In the genomic region with DNA sequence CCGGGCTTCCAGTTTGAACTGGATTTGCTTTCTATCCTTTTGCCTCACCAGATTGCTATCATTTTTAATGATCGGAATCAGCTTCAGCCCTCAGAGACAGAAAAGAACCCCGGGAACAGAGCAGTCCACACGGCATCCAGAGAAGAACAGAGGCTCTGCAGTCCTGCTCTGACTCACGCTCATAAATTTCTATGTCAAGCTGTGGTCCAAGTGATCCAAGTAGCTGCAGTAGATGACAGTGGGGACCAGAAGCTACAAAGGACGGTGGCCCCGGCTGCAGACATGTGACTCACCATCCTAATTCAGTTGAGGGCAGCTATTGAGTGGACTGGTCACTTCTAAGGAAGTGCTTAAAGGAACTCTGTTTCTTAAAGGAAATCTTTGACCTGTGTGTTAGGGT, we compare ENCODE assay signal across 24 mouse cellular contexts. TPM values are rescaled to one million over a fixed set of nuclear protein-coding genes. Genes with fewer than 3 reads are reported as not detected.
DNase-seq lines count a peak whose midpoint lies in the region; ATAC-seq and TF ChIP-seq lines count a peak whose summit lies in the region.
"Had no signal": no experiment of that assay in that cellular context is flagged by ENCODE, and none has a peak within 500 bp of the region (broad histone marks: within the 10 kb centered on the region; RNA-seq: fewer than 3 reads in every experiment).

No protein-coding gene starts in this region.

- H3ac ChIP-seq in myocyte (ENCODE audit: control insufficient read depth, insufficient read length), result no peak overlapping the region

- TF ChIP-seq CTCF in MEL (IDR thresholded peaks at IDR 0.05 in 2 of 3, conservative IDR thresholded peaks at IDR 0.05 in 1 of 3; ENCODE audit: control insufficient read depth in 1 of 3, insufficient read depth in 1 of 3, low read depth in 2 of 3, low read length in 3 of 3, poor library complexity in 1 of 3, severe bottlenecking in 1 of 3), result no peak

- DNase-seq in liver, result no peak
- no peak for DNase-seq in MEL (ENCODE audit: low read depth, low spot score)
- DNase-seq in adrenal gland, postnatal 10 days, result peak; percentile 14
- no peak for DNase-seq in layer of hippocampus, adult 11-12 months (ENCODE audit: low spot score)
- no peak for DNase-seq in right cerebral cortex, postnatal 14 days
- DNase-seq: cerebellum, adult 8-10 months; heart, adult 18-20 months; heart, postnatal 10 days; kidney, postnatal 4 days; layer of hippocampus, adult 9-11 months; lung, postnatal 4 days had no signal

- H3K4me1 ChIP-seq in liver, embryonic 15.5 days (replicated peaks), result peaks cover 51% of the 10 kb centered on the region
- H3K4me1 ChIP-seq in MEL (ENCODE audit: control insufficient read depth in 1 of 2, insufficient read depth in 2 of 2, low read length in 2 of 2), result peaks cover 24 to 30% of the 10 kb centered on the region in 2 experiments
- H3K4me1 ChIP-seq: embryonic facial prominence, embryonic 12.5 days; forebrain, embryonic 12.5 days; hindbrain, embryonic 12.5 days; limb, embryonic 13.5 days; midbrain, embryonic 15.5 days had no signal

- H3K36me3 ChIP-seq in liver, embryonic 15.5 days (replicated peaks), result no peaks in the 10 kb centered on the region
- H3K36me3 ChIP-seq in MEL (ENCODE audit: control insufficient read depth in 1 of 2, insufficient read depth in 2 of 2, low read length in 2 of 2) (peaks cover 0 to 31% of the 10 kb centered on the region in 2 experiments; a peak in 2 of 4 replicates), myocyte (ENCODE audit: control insufficient read depth, insufficient read depth) (no peaks in the 10 kb centered on the region)
- H3K36me3 ChIP-seq: embryonic facial prominence, embryonic 12.5 days; forebrain, embryonic 12.5 days; heart, embryonic 12.5 days; hindbrain, embryonic 12.5 days; kidney, embryonic 15.5 days; limb, embryonic 13.5 days; midbrain, embryonic 15.5 days had no signal

- TF ChIP-seq RAD21 in MEL (IDR thresholded peaks at IDR 0.05; ENCODE audit: low read depth, low read length), result no peak

- WGBS in liver, embryonic 15.5 days (ENCODE audit: insufficient replicate concordance), result 35% methylated on average over 7 of the region's 7 CpGs

- H3K9me3 ChIP-seq in liver, embryonic 15.5 days (replicated peaks), result no peaks in the 10 kb centered on the region
- no peaks in the 10 kb centered on the region for H3K9me3 ChIP-seq in MEL (replicated peaks; ENCODE audit: insufficient read depth, low read length)
- H3K9me3 ChIP-seq: embryonic facial prominence, embryonic 12.5 days; forebrain, embryonic 12.5 days; heart, embryonic 12.5 days; hindbrain, embryonic 12.5 days; midbrain, embryonic 15.5 days had no signal

- no peak for TF ChIP-seq POLR2A in MEL (IDR thresholded peaks at IDR 0.05; ENCODE audit: control insufficient read depth in 1 of 2, insufficient read depth in 1 of 2, low read depth in 1 of 2, low read length in 2 of 2, poor library complexity in 1 of 2)
- TF ChIP-seq POLR2A in myocyte (IDR thresholded peaks at IDR 0.05; ENCODE audit: insufficient read length, low read depth), result no peak

- no peaks in the 10 kb centered on the region for H3K27me3 ChIP-seq in liver, embryonic 15.5 days
- no peaks in the 10 kb centered on the region for H3K27me3 ChIP-seq in MEL (ENCODE audit: control insufficient read depth in 1 of 2, insufficient read depth in 2 of 2, low read length in 2 of 2)
- H3K27me3 ChIP-seq in myocyte (ENCODE audit: control insufficient read depth, insufficient read depth, insufficient read length), result no peaks in the 10 kb centered on the region
- H3K27me3 ChIP-seq: embryonic facial prominence, embryonic 12.5 days; forebrain, embryonic 12.5 days; hindbrain, embryonic 12.5 days; kidney, embryonic 15.5 days; midbrain, embryonic 15.5 days had no signal

- no peak for ATAC-seq in liver, embryonic 15.5 days (ENCODE audit: insufficient read depth)
- ATAC-seq: activated CD4-positive, CD25-positive, alpha-beta regulatory T cell, adult 4 months; CD4-positive, CD25-positive, alpha-beta regulatory T cell, adult 4 months; intestine, postnatal 0 days; midbrain, embryonic 15.5 days had no signal

- no peak overlapping the region for H3K9ac ChIP-seq in liver, embryonic 15.5 days
- H3K9ac ChIP-seq in MEL (ENCODE audit: control insufficient read depth, low read depth, low read length, poor library complexity, severe bottlenecking), result no peak overlapping the region
- H3K9ac ChIP-seq: embryonic facial prominence, embryonic 12.5 days; forebrain, embryonic 12.5 days; heart, embryonic 12.5 days; hindbrain, embryonic 12.5 days; kidney, embryonic 15.5 days; limb, embryonic 13.5 days; liver, embryonic 14.5 days; midbrain, embryonic 15.5 days had no signal

- H3K79me2 ChIP-seq in MEL (ENCODE audit: control insufficient read depth, insufficient read depth, low read length, poor library complexity) (no peaks in the 10 kb centered on the region), myocyte (ENCODE audit: control insufficient read depth, insufficient read depth) (no peaks in the 10 kb centered on the region)

- H3K4me2 ChIP-seq in liver, embryonic 15.5 days, result no peak overlapping the region
- peak overlapping the region; percentile 48 for H3K4me2 ChIP-seq in myocyte (ENCODE audit: low read depth)
- H3K4me2 ChIP-seq: embryonic facial prominence, embryonic 12.5 days; forebrain, embryonic 12.5 days; heart, embryonic 12.5 days; hindbrain, embryonic 12.5 days; kidney, embryonic 15.5 days; limb, embryonic 13.5 days; midbrain, embryonic 15.5 days had no signal

- TF ChIP-seq EP300 in MEL (IDR thresholded peaks at IDR 0.05; ENCODE audit: low read depth in 1 of 2, low read length in 2 of 2), result no peak

- 0 out of 2 replicates have a peak overlapping the region, but pooled peaks have one; percentile 7 for H3K27ac ChIP-seq in liver, embryonic 15.5 days (replicated peaks)
- peak overlapping the region; percentile 21; the same call in 1 of the 2 replicates for H3K27ac ChIP-seq in MEL (ENCODE audit: control insufficient read depth, low read depth, low read length)
- H3K27ac ChIP-seq: embryonic facial prominence, embryonic 12.5 days; forebrain, embryonic 12.5 days; hindbrain, embryonic 12.5 days; kidney, embryonic 15.5 days; limb, embryonic 13.5 days; liver, embryonic 14.5 days; midbrain, embryonic 15.5 days had no signal

- no peak overlapping the region for H3K4me3 ChIP-seq in liver, embryonic 15.5 days (replicated peaks)
- no peak overlapping the region for H3K4me3 ChIP-seq in MEL (ENCODE audit: control insufficient read depth in 1 of 2, insufficient read depth in 1 of 2, low read depth in 2 of 2, low read length in 2 of 2)
- H3K4me3 ChIP-seq in myocyte, result no peak overlapping the region
- H3K4me3 ChIP-seq: embryonic facial prominence, embryonic 12.5 days; forebrain, embryonic 12.5 days; heart, embryonic 12.5 days; hindbrain, embryonic 12.5 days; kidney, embryonic 15.5 days; limb, embryonic 13.5 days; midbrain, embryonic 15.5 days had no signal

TF ChIP-seq in MEL, 35 proteins besides CTCF, POLR2A, EP300 and RAD21:
- TF ChIP-seq HCFC1 (IDR thresholded peaks at IDR 0.05; ENCODE audit: low read depth, low read length) (no peak), ELF1 (IDR thresholded peaks at IDR 0.05; ENCODE audit: low read depth, low read length) (no peak), MXI1 (IDR thresholded peaks at IDR 0.05; ENCODE audit: low read depth, low read length) (no peak), ZNF384 (IDR thresholded peaks at IDR 0.05; ENCODE audit: low read depth, low read length) (no peak), MAFK (IDR thresholded peaks at IDR 0.05; ENCODE audit: borderline replicate concordance, low read depth, low read length) (no peak), SIN3A (IDR thresholded peaks at IDR 0.05; ENCODE audit: low read length) (no peak), TBP (IDR thresholded peaks at IDR 0.05; ENCODE audit: low read depth, low read length) (no peak), ZC3H11A (IDR thresholded peaks at IDR 0.05; ENCODE audit: low read depth, low read length) (no peak), CHD2 (IDR thresholded peaks at IDR 0.05; ENCODE audit: low read length) (no peak), MYC (IDR thresholded peaks at IDR 0.05; ENCODE audit: low read depth, low read length) (no peak), UBTF (IDR thresholded peaks at IDR 0.05; ENCODE audit: borderline replicate concordance, insufficient read depth, low read depth, low read length) (no peak), BHLHE40 (IDR thresholded peaks at IDR 0.05; ENCODE audit: borderline replicate concordance, low read depth, low read length) (no peak)

TF ChIP-seq in myocyte, 11 proteins besides CTCF, POLR2A, EP300 and RAD21:
- TF ChIP-seq TCF3 (IDR thresholded peaks at IDR 0.05; ENCODE audit: insufficient read length, low read depth) (no peak), E2F4 (IDR thresholded peaks at IDR 0.05; ENCODE audit: insufficient read depth) (no peak), MYOG (IDR thresholded peaks at IDR 0.05; ENCODE audit: control insufficient read depth in 1 of 3, insufficient read depth in 1 of 3, insufficient read length in 2 of 3, low read depth in 2 of 3) (no peak), MYOD1 (IDR thresholded peaks at IDR 0.05; ENCODE audit: control insufficient read depth in 1 of 3, insufficient read length in 2 of 3, low read depth in 2 of 3) (no peak), POLR2AphosphoS2 (IDR thresholded peaks at IDR 0.05; ENCODE audit: insufficient read length, low read depth) (no peak), CEBPB (IDR thresholded peaks at IDR 0.05; ENCODE audit: insufficient read depth, poor library complexity, severe bottlenecking) (no peak), MAX (IDR thresholded peaks at IDR 0.05; ENCODE audit: low read depth) (no peak), SRF (IDR thresholded peaks at IDR 0.05; ENCODE audit: control insufficient read depth, insufficient read length, low read depth) (no peak)

RNA-seq across cellular contexts. Expression of a gene that starts 45.6 kb away (rescaled TPM):
- 10.1 and 10.2 TPM in 2 replicates for polyA plus RNA-seq in liver, embryonic 15.5 days (2015; fragmentation: Nextera tagmentation; extraction: Ambion mirVana)
- 7.8 and 10.0 TPM in 2 replicates for total RNA-seq in MEL (2012; rRNA removed)
- polyA plus RNA-seq in MEL (2012; ENCODE audit: insufficient read depth in 1 of 2, insufficient read length in 2 of 2, low read depth in 1 of 2, low replicate concordance in 2 of 2, missing spikeins in 1 of 2) (10 to 100 TPM in 1 of 2 experiments, not detected in 1; 11.4 TPM), myocyte (2012; fragmentation: generic; extraction: Trizol) (not detected)
- 10 to 100 TPM; 13.3 to 14.4 TPM for total RNA-seq in adrenal gland, postnatal 10 days (2021)
